22 mouse cellular contexts compared by ENCODE assay signal in the genomic region with DNA sequence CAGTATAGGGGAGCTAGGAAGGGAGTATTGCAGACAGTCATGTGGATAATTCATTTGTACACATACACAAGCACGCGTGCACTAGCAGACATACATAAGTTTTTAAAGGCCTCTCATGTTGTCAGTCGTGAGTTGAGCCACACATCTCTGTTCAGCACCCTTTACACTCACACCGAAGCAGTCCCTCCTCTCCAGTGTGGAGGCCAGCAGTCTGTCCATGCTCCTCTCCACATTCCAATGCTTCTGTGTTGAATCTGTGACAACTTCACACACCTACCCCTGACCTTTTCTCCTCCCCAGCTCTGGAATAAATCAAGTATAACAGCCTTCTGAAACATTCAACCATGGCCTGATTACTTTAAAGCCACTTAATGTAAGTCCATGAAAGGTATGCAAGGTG.
DNase-seq lines count a peak whose midpoint lies in the region; ATAC-seq and TF ChIP-seq lines count a peak whose summit lies in the region.
"Had no signal": no experiment of that assay in that cellular context is flagged by ENCODE, and none has a peak within 500 bp of the region (broad histone marks: within the 10 kb centered on the region; RNA-seq: fewer than 3 reads in every experiment).

No protein-coding gene starts in this region.

- no peak for DNase-seq in heart, postnatal 10 days
- peak; percentile 3 for DNase-seq in kidney, adult 2 months
- no peak for DNase-seq in kidney, postnatal 14 days
- no peak for DNase-seq in lung, adult 18-20 months
- DNase-seq in cerebellum, adult 2 months, result no peak
- DNase-seq: adrenal gland, postnatal 10 days; B cell, adult 2 months; cerebellum, adult 11 months; cerebellum, adult 9-10 months; cerebellum, postnatal 25 days; gastrocnemius, postnatal 10 days had no signal

- 54% methylated on average over 4 of the region's 4 CpGs for WGBS in heart, embryonic 12.5 days
- WGBS in kidney, adult 2 months, result 77% methylated on average over 4 of the region's 4 CpGs
- 55% methylated on average over 4 of the region's 4 CpGs for WGBS in lung, embryonic 15.5 days
- WGBS in limb, embryonic 13.5 days, result 75% methylated on average over 4 of the region's 4 CpGs
- WGBS in cerebellum, adult 2 months, result 86% methylated on average over 4 of the region's 4 CpGs

- peaks cover 33% of the 10 kb centered on the region for H3K4me1 ChIP-seq in heart, embryonic 12.5 days (replicated peaks)
- H3K4me1 ChIP-seq in kidney, adult 2 months (ENCODE audit: control insufficient read depth, insufficient read depth, low read length), result no peaks in the 10 kb centered on the region
- H3K4me1 ChIP-seq in lung, embryonic 15.5 days, result peaks cover 21% of the 10 kb centered on the region
- peaks cover 48% of the 10 kb centered on the region for H3K4me1 ChIP-seq in limb, embryonic 13.5 days
- H3K4me1 ChIP-seq in cerebellum, adult 2 months (ENCODE audit: control insufficient read depth, insufficient read depth, low read length), result no peaks in the 10 kb centered on the region

- no peak for TF ChIP-seq POLR2A in kidney, adult 2 months (IDR thresholded peaks at IDR 0.05; ENCODE audit: low read depth, low read length)
- TF ChIP-seq POLR2A in cerebellum, adult 2 months (IDR thresholded peaks at IDR 0.05; ENCODE audit: borderline replicate concordance, insufficient read depth, low read length), result no peak

- H3K9ac ChIP-seq in heart, embryonic 12.5 days, result no peak overlapping the region
- no peak overlapping the region for H3K9ac ChIP-seq in lung, embryonic 15.5 days
- H3K9ac ChIP-seq in limb, embryonic 13.5 days, result no peak overlapping the region
- H3K9ac ChIP-seq: embryonic facial prominence, embryonic 12.5 days; forebrain, embryonic 15.5 days; heart, embryonic 15.5 days; hindbrain, embryonic 14.5 days; intestine, embryonic 15.5 days had no signal

- ATAC-seq in heart, embryonic 12.5 days (ENCODE audit: insufficient number of reproducible peaks, low FRiP score), result no peak
- ATAC-seq in lung, embryonic 15.5 days (ENCODE audit: borderline replicate concordance, extremely low read depth, low FRiP score, low TSS enrichment), result no peak
- no peak for ATAC-seq in limb, embryonic 13.5 days (ENCODE audit: low FRiP score, low read depth)
- ATAC-seq: CD4-positive, CD25-positive, alpha-beta regulatory T cell, adult 4 months; forebrain, embryonic 15.5 days; intestine, embryonic 15.5 days had no signal

- H3K4me2 ChIP-seq in heart, embryonic 12.5 days, result no peak overlapping the region
- no peak overlapping the region for H3K4me2 ChIP-seq in lung, embryonic 15.5 days
- H3K4me2 ChIP-seq in limb, embryonic 13.5 days (replicated peaks), result no peak overlapping the region
- H3K4me2 ChIP-seq: embryonic facial prominence, embryonic 12.5 days; forebrain, embryonic 15.5 days; heart, embryonic 15.5 days; hindbrain, embryonic 14.5 days; intestine, embryonic 15.5 days had no signal

- intact Hi-C loops in heart, postnatal 10 days (cut with DNase I), result no loop called here

- no peaks in the 10 kb centered on the region for H3K27me3 ChIP-seq in heart, embryonic 12.5 days (replicated peaks)
- H3K27me3 ChIP-seq in kidney, adult 2 months (replicated peaks; ENCODE audit: control insufficient read depth, insufficient read depth, low read length), result no peaks in the 10 kb centered on the region
- no peaks in the 10 kb centered on the region for H3K27me3 ChIP-seq in lung, embryonic 15.5 days
- H3K27me3 ChIP-seq in limb, embryonic 13.5 days, result no peaks in the 10 kb centered on the region
- H3K27me3 ChIP-seq in cerebellum, adult 2 months (ENCODE audit: control insufficient read depth, insufficient read depth, low read length), result no peaks in the 10 kb centered on the region
- H3K27me3 ChIP-seq: embryonic facial prominence, embryonic 12.5 days; forebrain, embryonic 15.5 days; heart, embryonic 15.5 days; intestine, embryonic 15.5 days had no signal

- no peak for TF ChIP-seq CTCF in kidney, adult 2 months (conservative IDR thresholded peaks at IDR 0.05; ENCODE audit: insufficient read depth, insufficient read length, low read depth, low read length)
- no peak for TF ChIP-seq CTCF in cerebellum, adult 2 months (IDR thresholded peaks at IDR 0.05; ENCODE audit: borderline replicate concordance, insufficient read depth, low read depth, low read length)

- peak overlapping the region; percentile 27; the same call in 1 of the 2 replicates for H3K27ac ChIP-seq in heart, embryonic 12.5 days (ENCODE audit: poor library complexity, severe bottlenecking)
- no peak overlapping the region for H3K27ac ChIP-seq in kidney, adult 2 months (ENCODE audit: insufficient read depth, low read depth, low read length)
- peak overlapping the region; percentile 37; the same call in 1 of the 2 replicates for H3K27ac ChIP-seq in lung, embryonic 15.5 days
- H3K27ac ChIP-seq in limb, embryonic 13.5 days, result 0 out of 2 replicates have a peak overlapping the region, but pooled peaks have one; percentile 48
- H3K27ac ChIP-seq in cerebellum, adult 2 months (ENCODE audit: insufficient read depth, low read length), result no peak overlapping the region
- H3K27ac ChIP-seq: embryonic facial prominence, embryonic 12.5 days; forebrain, embryonic 15.5 days; heart, embryonic 15.5 days; hindbrain, embryonic 10.5 days; hindbrain, embryonic 14.5 days; intestine, embryonic 15.5 days had no signal

- no peak overlapping the region for H3K4me3 ChIP-seq in heart, embryonic 12.5 days
- H3K4me3 ChIP-seq in kidney, adult 2 months (ENCODE audit: insufficient read depth, low read depth, low read length), result no peak overlapping the region
- H3K4me3 ChIP-seq in lung, embryonic 15.5 days, result no peak overlapping the region
- no peak overlapping the region for H3K4me3 ChIP-seq in limb, embryonic 13.5 days
- no peak overlapping the region for H3K4me3 ChIP-seq in cerebellum, adult 2 months (replicated peaks; ENCODE audit: insufficient read depth, low read depth, low read length)
- H3K4me3 ChIP-seq: embryonic facial prominence, embryonic 12.5 days; forebrain, embryonic 15.5 days; heart, embryonic 15.5 days; hindbrain, embryonic 10.5 days; intestine, embryonic 15.5 days had no signal

- no peaks in the 10 kb centered on the region for H3K36me3 ChIP-seq in heart, embryonic 12.5 days
- H3K36me3 ChIP-seq in kidney, adult 2 months (ENCODE audit: control insufficient read depth, insufficient read depth, low read length), result no peaks in the 10 kb centered on the region
- H3K36me3 ChIP-seq in lung, embryonic 15.5 days, result no peaks in the 10 kb centered on the region
- no peaks in the 10 kb centered on the region for H3K36me3 ChIP-seq in limb, embryonic 13.5 days
- H3K36me3 ChIP-seq: embryonic facial prominence, embryonic 12.5 days; forebrain, embryonic 15.5 days; G1E; heart, embryonic 15.5 days; hindbrain, embryonic 10.5 days; intestine, embryonic 15.5 days had no signal

- no peaks in the 10 kb centered on the region for H3K9me3 ChIP-seq in heart, embryonic 12.5 days (replicated peaks)
- H3K9me3 ChIP-seq in lung, embryonic 15.5 days, result no peaks in the 10 kb centered on the region
- H3K9me3 ChIP-seq in limb, embryonic 13.5 days, result no peaks in the 10 kb centered on the region
- H3K9me3 ChIP-seq: embryonic facial prominence, embryonic 12.5 days; forebrain, embryonic 15.5 days; G1E; heart, embryonic 15.5 days; hindbrain, embryonic 10.5 days; intestine, embryonic 15.5 days had no signal

Comparison
In these comparisons a context has a peak if more than half of its experiments do, and no peak if none do; other contexts are left out.
1. H3K27ac ChIP-seq: peak in heart, embryonic 12.5 days (single experiment), lung, embryonic 15.5 days (single experiment) and limb, embryonic 13.5 days (single experiment); none in kidney, adult 2 months (single experiment) and cerebellum, adult 2 months (single experiment).